Mouse (Mus musculus): ENCODE results near the gene Pakap.

The Pakap gene

DNA sequence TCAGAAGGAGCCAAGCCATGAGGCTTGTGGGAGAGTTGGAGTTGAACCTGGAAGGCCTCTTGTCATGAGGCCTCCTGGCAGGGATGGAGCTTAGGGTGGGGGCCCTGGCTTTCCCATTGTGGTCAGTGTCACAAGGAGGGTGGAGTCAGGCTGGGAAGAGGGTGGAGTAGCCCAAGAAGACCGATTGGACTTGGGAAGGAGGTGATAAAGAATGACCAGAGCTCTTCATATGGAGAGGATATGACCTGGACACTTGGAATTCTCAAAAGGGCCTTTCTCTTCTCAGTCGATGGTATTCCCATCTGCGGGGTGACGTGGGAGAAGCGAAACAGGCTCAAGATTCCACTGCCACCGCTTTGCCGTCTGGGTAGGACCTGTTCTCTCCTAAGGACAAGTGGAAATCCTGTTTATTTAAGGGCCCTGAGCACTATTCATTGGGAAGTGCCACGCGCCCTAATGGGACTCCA lies 111.0 kb downstream of the Pakap start:
- no peak for DNase-seq

DNA sequence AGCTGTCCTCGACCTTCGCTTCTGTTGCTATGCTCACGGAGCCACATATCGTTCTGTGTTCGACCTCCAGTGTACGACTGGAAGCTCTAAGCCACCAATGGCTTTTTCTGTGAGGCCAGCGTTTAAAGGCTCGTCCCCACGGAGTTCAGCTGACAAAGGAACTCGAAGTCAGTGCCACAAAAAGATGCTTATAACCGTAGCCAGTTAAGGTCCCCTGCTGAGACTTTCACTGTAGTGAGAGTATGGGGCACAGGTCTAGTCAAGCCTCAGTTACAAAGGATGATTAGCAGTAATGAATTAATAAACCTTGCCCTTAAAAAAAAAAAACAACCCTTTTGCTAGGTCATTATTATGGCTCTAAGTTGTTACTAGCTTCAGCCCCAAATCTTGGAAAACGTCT lies 112.2 kb downstream of the Pakap start:
- DNase-seq: no peak

- DNase-seq: no peak
Measured at GRCm38 (mm10) chr4:57681511-57681910, 113.5 kb downstream of the Pakap start.

DNA sequence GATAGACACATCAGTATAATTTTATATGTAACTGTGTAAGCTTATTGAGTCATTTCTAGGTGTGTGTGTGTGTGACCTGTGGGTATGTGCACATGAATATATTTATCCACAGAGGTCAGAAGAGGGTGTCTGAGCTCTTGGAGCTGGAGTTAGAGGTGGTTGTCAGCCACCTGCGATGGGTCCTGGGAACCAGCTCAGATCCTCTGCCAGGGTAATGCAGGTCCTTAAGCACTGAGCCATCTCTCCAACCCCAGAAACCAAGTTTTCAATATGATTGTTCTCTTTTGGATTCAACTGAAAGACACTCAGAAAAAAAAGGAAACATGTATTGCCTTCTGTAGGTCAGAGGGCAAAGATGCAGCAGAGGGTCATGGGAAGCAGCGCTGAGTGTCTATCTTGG lies 114.4 kb downstream of the Pakap start:
- no peak for DNase-seq

GRCm38 (mm10) chr4:57682944-57683343 lies 115.0 kb downstream of the Pakap start:
- no peak for DNase-seq

GRCm38 (mm10) chr4:57684676-57685215 lies 116.8 kb downstream of the Pakap start:
- DNase-seq: no peak

DNA sequence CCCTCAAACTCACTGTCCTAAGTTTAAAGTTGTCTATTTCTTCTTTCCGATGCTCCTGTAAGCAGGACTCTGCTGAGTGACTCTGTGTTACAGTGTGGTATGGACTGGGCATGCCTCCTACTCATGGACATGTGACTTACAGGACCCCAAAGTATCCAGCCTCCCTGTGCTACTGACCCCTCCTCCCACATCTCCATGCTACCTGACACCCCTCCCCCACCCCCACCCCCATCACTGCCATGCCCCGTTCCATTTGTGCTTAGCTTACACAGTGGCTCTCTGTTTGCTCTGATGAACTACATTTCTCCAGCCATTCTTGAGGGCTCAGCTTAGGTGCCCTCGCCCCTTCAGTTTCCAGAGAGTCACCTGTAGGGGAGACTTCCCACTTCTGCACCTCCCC lies 118.8 kb downstream of the Pakap start:
- no peak for DNase-seq

DNA sequence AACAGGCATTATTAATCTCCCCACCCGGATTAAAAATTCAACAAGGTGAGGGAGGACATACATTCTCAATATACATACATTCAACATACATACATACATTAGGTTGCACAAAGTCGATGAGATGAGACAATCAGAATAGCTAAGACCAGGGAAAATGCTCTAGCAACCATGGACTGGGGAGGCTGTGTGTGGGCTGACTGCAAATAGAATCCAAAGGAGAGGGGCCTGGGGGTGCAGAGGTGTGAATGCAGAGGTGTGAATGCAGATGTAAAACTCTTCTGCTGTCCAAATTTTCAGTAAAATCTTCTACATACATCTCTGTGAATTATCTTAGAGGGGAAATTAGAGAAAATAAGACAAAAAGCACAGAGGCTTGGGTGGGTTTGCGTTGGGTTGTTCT lies 119.6 kb downstream of the Pakap start:
- DNase-seq: no peak

GRCm38 (mm10) chr4:57688131-57688530 lies 120.2 kb downstream of the Pakap start:
- DNase-seq: no peak

DNA sequence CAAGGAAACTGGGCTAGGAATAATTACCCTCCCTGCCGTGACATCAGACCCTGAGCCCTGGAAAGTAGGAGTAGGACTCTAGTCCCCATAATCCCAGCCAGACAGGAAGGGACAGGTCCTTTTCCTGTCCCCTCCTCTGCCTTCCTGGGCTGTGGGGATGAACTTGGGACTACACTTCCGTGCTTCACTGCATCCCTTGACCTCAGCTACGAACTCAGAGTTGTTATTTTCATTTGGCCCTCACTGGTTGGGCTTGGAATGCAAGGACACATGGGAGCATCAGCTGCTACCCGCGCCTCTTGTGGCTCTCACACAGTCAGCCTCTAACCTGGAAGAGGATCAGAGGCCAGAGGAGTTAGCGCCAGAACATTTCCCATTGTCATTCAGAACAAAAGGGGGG lies 122.0 kb downstream of the Pakap start:
- DNase-seq: no peak

GRCm38 (mm10) chr4:57690805-57691204 lies 122.8 kb downstream of the Pakap start:
- no peak for DNase-seq

DNA sequence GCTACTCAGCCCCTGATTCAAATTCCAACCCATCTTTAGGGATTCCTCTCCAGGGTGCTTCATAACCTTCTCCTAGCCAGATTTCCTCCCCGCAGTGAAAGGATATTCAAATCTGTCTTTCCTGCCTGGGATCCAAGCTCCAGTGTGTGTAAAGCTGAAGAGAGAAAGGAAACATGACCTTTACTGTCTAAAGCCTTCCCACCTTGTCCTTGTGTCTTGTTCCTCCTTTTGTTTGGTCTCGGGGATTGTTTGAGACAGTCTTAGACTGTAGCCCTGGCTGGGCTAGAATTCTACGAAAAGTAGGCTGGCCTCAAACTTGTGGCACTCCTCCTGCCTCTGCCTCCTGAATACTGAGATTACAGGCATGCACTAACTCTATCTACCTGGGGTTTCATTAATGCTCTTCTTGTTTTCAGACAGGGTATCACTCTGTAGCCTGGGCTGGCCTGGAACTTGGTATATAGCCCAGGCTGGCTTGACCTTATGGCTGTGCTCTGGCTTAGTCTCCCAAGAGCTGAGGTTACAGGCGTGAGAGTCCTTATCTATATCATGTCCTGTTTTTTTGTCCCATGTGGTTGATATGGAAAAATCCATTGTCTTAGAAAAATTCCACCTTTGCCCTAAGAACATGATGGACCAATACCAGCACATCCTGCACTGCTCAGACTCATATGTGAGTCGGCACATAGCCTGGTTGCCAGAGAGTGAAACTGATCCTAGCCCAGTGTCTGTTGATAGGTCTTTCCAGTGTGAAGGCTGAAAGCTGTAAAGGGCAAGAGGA lies 126.6 kb downstream of the Pakap start:
- DNase-seq: no peak

DNA sequence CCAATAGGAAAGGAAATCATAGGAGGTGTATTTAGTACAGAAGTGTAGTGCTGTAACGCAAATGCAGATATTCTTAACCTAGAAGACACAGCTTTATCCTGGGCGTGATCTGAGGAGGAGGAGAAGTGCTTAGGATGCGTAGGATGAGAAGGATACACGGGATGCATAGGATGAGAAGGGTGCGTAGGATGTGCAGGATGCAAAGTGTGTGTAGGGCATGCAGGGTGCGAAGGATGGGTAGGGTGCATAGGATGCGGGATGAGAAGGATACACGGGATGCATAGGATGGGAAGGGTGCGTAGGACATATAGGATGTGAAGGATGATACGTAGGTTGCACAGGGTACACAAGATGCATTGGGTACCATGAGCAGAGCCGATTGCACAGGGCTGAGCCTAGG lies 129.0 kb downstream of the Pakap start:
- no peak for DNase-seq

- DNase-seq: no peak
Measured at GRCm38 (mm10) chr4:57697918-57698611, 130.1 kb downstream of the Pakap start.

- DNase-seq: no peak
Measured at GRCm38 (mm10) chr4:57701576-57701975, 133.6 kb downstream of the Pakap start.

GRCm38 (mm10) chr4:57703574-57704470 lies 135.8 kb downstream of the Pakap start:
- DNase-seq: no peak

DNA sequence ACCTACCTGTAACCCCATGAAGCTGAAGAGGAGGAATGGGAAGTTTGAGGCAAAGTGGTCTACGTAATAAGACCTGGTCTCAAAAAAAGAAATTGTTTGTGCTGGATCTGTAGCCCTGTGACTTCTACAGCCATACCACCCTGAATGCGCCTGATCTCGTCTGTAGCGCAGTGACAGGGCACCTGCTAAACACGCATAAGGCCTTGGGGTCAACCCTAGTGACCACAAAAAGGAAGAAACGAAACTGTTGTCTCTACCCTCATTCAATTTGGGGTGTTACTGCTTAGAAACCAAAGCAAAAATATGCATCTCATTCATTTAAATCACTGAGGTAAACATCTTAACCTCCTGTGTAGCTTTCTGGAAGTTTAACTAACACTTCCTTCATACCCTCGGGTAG lies 136.6 kb downstream of the Pakap start:
- no peak for DNase-seq

GRCm38 (mm10) chr4:57715849-57716248 lies 147.9 kb downstream of the Pakap start:
- DNase-seq: no peak

DNA sequence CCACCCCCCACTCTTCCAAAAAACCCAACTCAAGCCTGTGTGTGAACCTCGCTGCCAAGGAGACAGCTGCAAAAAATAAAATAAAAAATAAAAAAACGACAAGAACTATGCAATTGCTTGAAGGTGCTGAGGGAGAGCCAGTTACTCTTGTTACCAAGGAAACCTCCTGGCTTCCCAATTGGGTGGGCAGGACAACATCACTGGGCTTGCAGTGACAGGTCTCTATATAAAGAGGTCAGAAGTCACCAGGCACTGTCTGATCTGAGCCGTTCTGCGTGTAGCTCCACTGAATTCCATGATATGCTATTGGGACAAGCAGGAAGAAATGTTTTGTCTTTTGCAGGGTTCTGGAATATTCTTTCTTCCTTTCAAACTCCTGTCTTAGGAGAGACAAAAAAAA lies 148.8 kb downstream of the Pakap start:
- DNase-seq: no peak

GRCm38 (mm10) chr4:57717354-57717753 lies 149.4 kb downstream of the Pakap start, which contains the start of gene Akap2:
Gene Akap2, plus strand, starts transcription at chr4:57717657.
- no peak for DNase-seq

GRCm38 (mm10) chr4:57719370-57719769 lies 151.4 kb downstream of the Pakap start:
- no peak for DNase-seq

DNA sequence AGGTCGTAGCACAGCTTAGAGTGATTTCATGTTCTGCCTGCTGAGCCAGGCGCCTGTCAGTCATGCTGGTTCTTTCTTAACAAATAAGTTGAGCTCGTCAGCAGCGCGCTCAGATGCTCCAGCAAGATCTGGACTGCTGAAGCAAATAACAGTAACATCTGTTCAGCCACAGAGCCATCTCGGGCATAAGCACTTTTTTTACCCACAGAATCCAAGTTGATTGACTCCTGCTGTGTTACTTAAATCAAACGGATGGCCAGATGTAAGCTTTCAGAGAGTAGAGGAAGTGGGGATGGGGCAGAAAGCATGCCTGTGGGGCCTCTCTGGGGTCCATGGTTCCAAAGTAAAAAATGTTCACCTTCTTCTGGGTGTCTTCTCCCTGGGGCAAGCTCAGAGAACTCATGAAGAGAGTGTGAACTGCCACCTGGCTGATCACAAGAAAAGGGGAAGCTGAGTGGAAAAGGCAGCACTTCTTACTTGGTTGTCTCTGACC lies 152.9 kb downstream of the Pakap start:
- no peak for DNase-seq

DNA sequence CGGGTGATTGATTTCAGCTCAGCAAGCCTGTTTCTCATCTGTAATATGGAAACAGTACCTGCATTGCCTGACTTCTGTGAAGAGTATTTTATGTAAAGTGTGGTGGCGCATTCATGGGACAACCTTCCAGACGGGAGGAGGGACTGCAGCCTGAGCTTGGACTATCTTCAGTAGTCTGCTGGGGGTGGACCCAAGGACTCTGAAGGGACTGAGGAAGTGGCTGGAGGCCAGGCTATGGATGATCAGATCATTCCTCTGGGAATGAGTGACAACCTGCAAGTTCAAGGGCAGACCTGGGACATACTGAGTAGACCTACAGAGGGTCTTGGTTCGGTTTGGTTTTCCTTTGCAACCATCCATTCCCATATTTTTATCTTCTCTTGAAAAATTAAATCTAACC lies 154.3 kb downstream of the Pakap start:
- no peak for DNase-seq
